Mouse (Mus musculus) heart, adult 8-10 months (tissue): ENCODE data around the gene Usp7. TPM values are rescaled to one million over a fixed set of nuclear protein-coding genes. Genes with fewer than 3 reads are reported as not detected.

Experiments used
- total RNA-seq, 4 experiments: library from RNA; stranded (reverse); gene quantifications; 2 replicates each; pipeline ENCODE4 v1.2.4; 2022

The Usp7 gene
- total RNA-seq, 4 experiments from 2014 or later: 42.9 to 59.2 (median 48.1) TPM

Other genes with a start within 250 kb of the Usp7 start
- 10 to 100 TPM; 24.6 to 46.4 (median 32.1) TPM for gene Pmm2, start 154.6 kb downstream of the Usp7 start, total RNA-seq
- 10 to 100 TPM; 18.9 to 23.3 (median 20.1) TPM for gene Tmem186, start 154.6 kb downstream of the Usp7 start, total RNA-seq
- gene Carhsp1, start 120.2 kb downstream of the Usp7 start, total RNA-seq: 10 to 100 TPM; 10.1 to 17.9 (median 13.4) TPM
- gene Gm5767, start 111.5 kb downstream of the Usp7 start, total RNA-seq: not detected
- 100 to 1,000 TPM; 121 to 130 (median 129) TPM for gene 1810013L24Rik, start 37.8 kb upstream of the Usp7 start, total RNA-seq